Mouse (Mus musculus): ENCODE measurements at regions not wholly inside any gene's neighbourhood (a gene's known extent, or its start where the extent isn't known, plus 50 kb on each side); places are given as distances from the start of the nearest gene placed in this dataset.

GRCm38 (mm10) chr12:10256385-10256784 lies 113.4 kb upstream of the Nt5c1b start:
- no peak for DNase-seq (ENCODE audit: low read depth)

GRCm38 (mm10) chr12:10266201-10266600 lies 103.6 kb upstream of the Nt5c1b start:
- peak; percentile 73 for DNase-seq (ENCODE audit: low read depth)

- no peak for DNase-seq (ENCODE audit: low read depth)
Measured at GRCm38 (mm10) chr12:10272038-10272437, 97.7 kb upstream of the Nt5c1b start.

GRCm38 (mm10) chr12:10275226-10275625 lies 94.5 kb upstream of the Nt5c1b start:
- DNase-seq (ENCODE audit: low read depth) = no peak

- no peak for DNase-seq (ENCODE audit: low read depth)
Measured at GRCm38 (mm10) chr12:10292646-10293045, 77.1 kb upstream of the Nt5c1b start.

GRCm38 (mm10) chr12:10305970-10306369 lies 63.8 kb upstream of the Nt5c1b start:
- no peak for DNase-seq (ENCODE audit: low read depth)
